Mouse (Mus musculus) MEL (cell line): ENCODE results near the gene Pop5. TPM values are rescaled to one million over a fixed set of nuclear protein-coding genes. Genes with fewer than 3 reads are reported as not detected.

Experiments used
- DNase-seq: peaks from one replicate; pipeline ENCODE4 v3.0.0; 2011; ENCODE audit warnings: low read depth, low spot score
- H3K27ac ChIP-seq: 2 replicates; pipeline ENCODE4 v1.5.1; 2012; ENCODE audit warnings: low read depth, mild to moderate bottlenecking, control low read depth, low read length, moderate library complexity; ENCODE audit not compliant: control insufficient read depth
- H3K27me3 ChIP-seq, 2 experiments: fragments of 150-350 bp in 1 of 2; sonication (generic) in 1 of 2; 2 replicates each; pipeline ENCODE4 v1.6.1; 2012; ENCODE audit warnings: low read length in 2 of 2, mild to moderate bottlenecking in 2 of 2, improper control_type of control experiment in 1 of 2, moderate library complexity in 1 of 2; ENCODE audit not compliant: insufficient read depth in 2 of 2, control insufficient read depth in 1 of 2
- H3K36me3 ChIP-seq, 2 experiments: 2 replicates each; pipeline ENCODE4 v1.6.1; 2012 to 2014; ENCODE audit warnings: low read length in 2 of 2, improper control_type of control experiment in 1 of 2, inconsistent platforms in 1 of 2, mild to moderate bottlenecking in 1 of 2; ENCODE audit not compliant: insufficient read depth in 2 of 2, control insufficient read depth in 1 of 2
- H3K4me1 ChIP-seq, 2 experiments: fragments of 150-350 bp in 1 of 2; sonication (generic) in 1 of 2; 2 replicates each; pipeline ENCODE4 v1.6.1; 2012; ENCODE audit warnings: low read length in 2 of 2, improper control_type of control experiment in 1 of 2, mild to moderate bottlenecking in 1 of 2; ENCODE audit not compliant: insufficient read depth in 2 of 2, control insufficient read depth in 1 of 2
- H3K4me3 ChIP-seq, 2 experiments: fragments of 150-350 bp in 1 of 2; sonication (generic) in 1 of 2; 2 replicates each; pipeline ENCODE4 v1.5.1; 2012; ENCODE audit warnings: low read depth in 2 of 2, low read length in 2 of 2, mild to moderate bottlenecking in 2 of 2, moderate library complexity in 2 of 2, control low read depth in 1 of 2, improper control_type of control experiment in 1 of 2; ENCODE audit not compliant: control insufficient read depth in 1 of 2, insufficient read depth in 1 of 2
- H3K79me2 ChIP-seq: 2 replicates; pipeline ENCODE4 v1.6.1; 2012; ENCODE audit warnings: mild to moderate bottlenecking, low read length, moderate library complexity; ENCODE audit not compliant: control insufficient read depth, poor library complexity, insufficient read depth
- H3K9ac ChIP-seq: 2 replicates; pipeline ENCODE4 v1.6.1; 2012; ENCODE audit warnings: low read depth, mild to moderate bottlenecking, control low read depth, low read length, moderate library complexity; ENCODE audit not compliant: control insufficient read depth, poor library complexity, severe bottlenecking
- H3K9me3 ChIP-seq: fragments of 150-350 bp; sonication (generic); replicated peaks from 2 replicates; pipeline ENCODE4 v1.6.1; 2012; ENCODE audit warnings: mild to moderate bottlenecking, low read length, improper control_type of control experiment, moderate library complexity; ENCODE audit not compliant: insufficient read depth
- BHLHE40 ChIP-seq: IDR thresholded peaks from 2 replicates; pipeline ENCODE4 v1.6.1; 2012; ENCODE audit warnings: low read depth, mild to moderate bottlenecking, inconsistent platforms, low read length, improper control_type of control experiment, borderline replicate concordance
- CHD1 ChIP-seq: IDR thresholded peaks from 2 replicates; pipeline ENCODE4 v1.6.1; 2012; ENCODE audit warnings: low read depth, mild to moderate bottlenecking, inconsistent platforms, low read length, improper control_type of control experiment
- CTCF ChIP-seq, 3 experiments: IDR thresholded peaks in 2 of 3; conservative IDR thresholded peaks in 1 of 3; 2 replicates each; pipeline ENCODE4 v1.5.1; 2011 to 2012; ENCODE audit warnings: low read length in 3 of 3, low read depth in 2 of 3, mild to moderate bottlenecking in 2 of 3, improper control_type of control experiment in 1 of 3, inconsistent platforms in 1 of 3, mixed read lengths in 1 of 3, moderate library complexity in 1 of 3; ENCODE audit not compliant: control insufficient read depth in 1 of 3, insufficient read depth in 1 of 3, poor library complexity in 1 of 3, severe bottlenecking in 1 of 3
- E2F4 ChIP-seq: IDR thresholded peaks from 2 replicates; pipeline ENCODE4 v1.6.1; 2011; ENCODE audit warnings: low read depth, low read length, improper control_type of control experiment, borderline replicate concordance
- ELF1 ChIP-seq: IDR thresholded peaks from 2 replicates; pipeline ENCODE4 v1.6.1; 2014; ENCODE audit warnings: low read depth, mild to moderate bottlenecking, inconsistent platforms, low read length, improper control_type of control experiment, moderate library complexity
- EP300 ChIP-seq, 2 experiments: IDR thresholded peaks; 2 replicates each; pipeline ENCODE4 v1.6.1; 2011; ENCODE audit warnings: improper control_type of control experiment in 2 of 2, low read length in 2 of 2, low read depth in 1 of 2, mild to moderate bottlenecking in 1 of 2
- ETS1 ChIP-seq: IDR thresholded peaks from 2 replicates; pipeline ENCODE4 v1.6.1; 2012; ENCODE audit warnings: low read depth, mild to moderate bottlenecking, inconsistent platforms, low read length, improper control_type of control experiment, moderate library complexity
- GABPA ChIP-seq: IDR thresholded peaks from 2 replicates; pipeline ENCODE4 v1.6.1; 2012; ENCODE audit warnings: low read depth, mild to moderate bottlenecking, inconsistent platforms, low read length, improper control_type of control experiment, moderate library complexity
- KAT2A ChIP-seq: conservative IDR thresholded peaks from 2 replicates; pipeline ENCODE4 v1.6.1; 2012; ENCODE audit warnings: low read depth, low read length, improper control_type of control experiment, inconsistent platforms
- MAFK ChIP-seq: IDR thresholded peaks from 2 replicates; pipeline ENCODE4 v1.6.1; 2011; ENCODE audit warnings: low read depth, mild to moderate bottlenecking, low read length, improper control_type of control experiment, borderline replicate concordance
- MAX ChIP-seq: IDR thresholded peaks from 2 replicates; pipeline ENCODE4 v1.6.1; 2011; ENCODE audit warnings: low read length, improper control_type of control experiment
- MAZ ChIP-seq: IDR thresholded peaks from 2 replicates; pipeline ENCODE4 v1.6.1; 2012; ENCODE audit warnings: low read depth, mild to moderate bottlenecking, inconsistent platforms, low read length, improper control_type of control experiment
- MEF2A ChIP-seq: IDR thresholded peaks from 2 replicates; pipeline ENCODE4 v1.6.1; 2014; ENCODE audit warnings: low read depth, mild to moderate bottlenecking, inconsistent platforms, low read length, improper control_type of control experiment; ENCODE audit not compliant: poor library complexity, insufficient replicate concordance, severe bottlenecking; ENCODE audit errors: extremely low read depth
- MYB ChIP-seq: IDR thresholded peaks from 2 replicates; pipeline ENCODE4 v1.6.1; 2011; ENCODE audit warnings: mild to moderate bottlenecking, low read depth, low read length, improper control_type of control experiment
- MYC ChIP-seq: IDR thresholded peaks from 2 replicates; pipeline ENCODE4 v1.6.1; 2011; ENCODE audit warnings: low read depth, mild to moderate bottlenecking, low read length, improper control_type of control experiment, moderate library complexity
- NELFE ChIP-seq: IDR thresholded peaks from 2 replicates; pipeline ENCODE4 v1.6.1; 2011; ENCODE audit warnings: low read depth, low read length, improper control_type of control experiment
- POLR2A ChIP-seq, 2 experiments: IDR thresholded peaks; 2 replicates each; pipeline ENCODE4 v1.6.1; 2011 to 2012; ENCODE audit warnings: low read length in 2 of 2, mild to moderate bottlenecking in 2 of 2, control low read depth in 1 of 2, improper control_type of control experiment in 1 of 2, low read depth in 1 of 2, moderate library complexity in 1 of 2; ENCODE audit not compliant: control insufficient read depth in 1 of 2, insufficient read depth in 1 of 2, poor library complexity in 1 of 2
- POLR2AphosphoS5 ChIP-seq: IDR thresholded peaks from 2 replicates; pipeline ENCODE4 v1.6.1; 2012; ENCODE audit warnings: low read depth, borderline replicate concordance, mild to moderate bottlenecking, inconsistent platforms, low read length, moderate library complexity, mixed read lengths
- RCOR1 ChIP-seq: IDR thresholded peaks from 2 replicates; pipeline ENCODE4 v1.6.1; 2012; ENCODE audit warnings: low read depth, mild to moderate bottlenecking, inconsistent platforms, low read length, improper control_type of control experiment
- SMC3 ChIP-seq: IDR thresholded peaks from 2 replicates; pipeline ENCODE4 v1.6.1; 2011; ENCODE audit warnings: low read depth, low read length, improper control_type of control experiment
- TAL1 ChIP-seq: IDR thresholded peaks from 2 replicates; pipeline ENCODE4 v1.6.1; 2012; ENCODE audit warnings: mild to moderate bottlenecking, inconsistent platforms, low read length, moderate library complexity, mixed read lengths
- TBP ChIP-seq: IDR thresholded peaks from 2 replicates; pipeline ENCODE4 v1.8.0; 2011; ENCODE audit warnings: low read depth, low read length, improper control_type of control experiment
- TCF12 ChIP-seq: IDR thresholded peaks from 2 replicates; pipeline ENCODE4 v1.6.1; 2014; ENCODE audit warnings: low read depth, mild to moderate bottlenecking, inconsistent platforms, low read length, improper control_type of control experiment, moderate library complexity
- USF1 ChIP-seq: IDR thresholded peaks from 2 replicates; pipeline ENCODE4 v1.6.1; 2014; ENCODE audit warnings: low read depth, mild to moderate bottlenecking, inconsistent platforms, low read length, improper control_type of control experiment, moderate library complexity
- USF2 ChIP-seq, 2 experiments: IDR thresholded peaks; 2 replicates each; pipeline ENCODE4 v1.6.1; 2011 to 2012; ENCODE audit warnings: improper control_type of control experiment in 2 of 2, low read length in 2 of 2, borderline replicate concordance in 1 of 2, inconsistent platforms in 1 of 2, low read depth in 1 of 2, mild to moderate bottlenecking in 1 of 2; ENCODE audit not compliant: insufficient read depth in 1 of 2
- ZMIZ1 ChIP-seq: IDR thresholded peaks from 2 replicates; pipeline ENCODE4 v1.6.1; 2012; ENCODE audit warnings: low read depth, mild to moderate bottlenecking, inconsistent platforms, low read length, improper control_type of control experiment, moderate library complexity
- ZNF384 ChIP-seq: IDR thresholded peaks from 2 replicates; pipeline ENCODE4 v1.6.1; 2012; ENCODE audit warnings: low read depth, mild to moderate bottlenecking, inconsistent platforms, low read length, improper control_type of control experiment
- polyA plus RNA-seq, 2 experiments: library from polyadenylated mRNA; stranded (reverse) in 1 of 2; unstranded in 1 of 2; fragments of >175 nt in 1 of 2; fragments of >200 nt in 1 of 2; gene quantifications; 2 replicates each; pipeline versions ENCODE4 v1.2.1 to v1.2.4; 2012; ENCODE audit warnings: low replicate concordance in 2 of 2, low read depth in 1 of 2; ENCODE audit not compliant: insufficient read length in 2 of 2, insufficient read depth in 1 of 2, missing spikeins in 1 of 2
- total RNA-seq: library from RNA; depleted of rRNA; stranded (reverse); fragments of 300-350 nt; gene quantifications from 2 replicates; pipeline ENCODE4 v1.2.3, GENCODE M21; 2012

Gene Pop5
- total and polyA plus RNA-seq, 3 experiments = 103 to 388 (median 208) TPM

DNA sequence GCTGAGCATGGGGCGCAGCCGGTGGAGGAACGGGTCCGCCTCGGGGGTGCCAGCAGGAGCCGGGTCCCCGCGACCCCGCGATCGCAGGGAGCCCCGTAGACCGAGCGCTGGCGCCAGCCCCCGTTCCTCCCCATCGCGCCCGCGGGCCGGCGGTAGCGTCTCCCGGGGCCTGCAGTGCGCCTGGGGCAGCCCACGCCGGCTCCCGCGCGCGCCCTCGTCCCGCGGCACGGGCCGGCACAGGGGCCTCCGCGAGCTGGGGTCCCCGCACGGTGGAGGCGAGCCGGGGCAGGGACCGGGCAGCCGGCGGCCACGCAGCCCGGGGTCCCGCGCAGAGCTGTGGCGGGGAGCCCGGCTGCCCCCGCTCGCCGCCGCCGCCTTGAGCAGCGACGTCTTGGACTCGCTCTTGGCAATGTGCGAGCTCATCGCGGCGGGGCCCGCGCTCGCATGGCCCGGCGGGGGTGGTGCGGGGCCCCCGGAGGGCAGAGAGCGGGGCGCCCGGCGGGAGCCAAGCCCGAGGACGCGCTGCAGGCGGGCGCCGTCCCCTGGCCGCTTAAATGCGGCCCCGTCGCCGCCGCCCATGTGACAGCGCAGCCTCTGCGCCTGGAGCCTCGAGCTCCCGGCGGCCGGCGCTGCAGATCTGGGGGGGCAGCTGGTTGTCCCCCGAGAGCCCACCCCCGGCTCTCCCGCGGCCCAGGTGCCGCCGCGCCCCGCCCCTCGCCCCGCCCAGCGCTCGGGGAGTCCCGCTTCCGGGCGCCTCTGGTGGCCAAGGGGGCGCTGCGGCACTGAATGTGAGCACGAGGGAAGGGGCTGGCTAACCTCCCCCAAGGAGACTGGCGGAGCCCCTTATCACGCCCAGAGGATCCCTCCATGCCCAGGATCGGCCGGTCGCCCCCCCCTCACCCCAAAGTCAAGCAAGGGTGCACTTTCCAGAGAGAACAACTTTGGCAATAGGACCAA, 41.7 kb upstream of the Pop5 start, which contains the start of gene Cabp1:
Gene Cabp1 (minus strand): TSS at position 713 of the 957 bp plus-strand sequence.
- H3K4me3 ChIP-seq = peak within 1 kb of the TSS; percentile 40 to 48; a peak in 3 of 4 replicates
- peaks cover 0 to 2% of the 10 kb centered on the region in 2 experiments; a peak in 1 of 4 replicates for H3K36me3 ChIP-seq
- TF ChIP-seq TBP (no peak), MAX (peak; percentile 18; the same call in 1 of the 2 replicates), CTCF (IDR thresholded peaks at IDR 0.05 in 2 of 3, conservative IDR thresholded peaks at IDR 0.05 in 1 of 3; ENCODE audit: control insufficient read depth in 1 of 3, insufficient read depth in 1 of 3, low read depth in 2 of 3, low read length in 3 of 3, poor library complexity in 1 of 3, severe bottlenecking in 1 of 3) (peak in 2 of 3 experiments; percentile 37 to 72; a peak in 4 of 6 replicates), USF2 (IDR thresholded peaks at IDR 0.05; ENCODE audit: borderline replicate concordance in 1 of 2, insufficient read depth in 1 of 2, low read depth in 1 of 2, low read length in 2 of 2) (no peak), POLR2A (IDR thresholded peaks at IDR 0.05; ENCODE audit: control insufficient read depth in 1 of 2, insufficient read depth in 1 of 2, low read depth in 1 of 2, low read length in 2 of 2, poor library complexity in 1 of 2) (0 out of 4 replicates have a peak, but pooled peaks of 1 of the 2 experiments have one; percentile 18), ELF1 (peak; percentile 65), MAFK (no peak), TCF12 (no peak), ZMIZ1 (no peak), MAZ (peak; percentile 45; the same call in 1 of the 2 replicates)
- peak; percentile 57 for DNase-seq
- H3K4me1 ChIP-seq = no peaks in the 10 kb centered on the region
- H3K9me3 ChIP-seq = no peaks in the 10 kb centered on the region
- no peaks in the 10 kb centered on the region for H3K79me2 ChIP-seq
- H3K27me3 ChIP-seq = peaks cover 0 to 7% of the 10 kb centered on the region in 2 experiments; a peak in 2 of 4 replicates
- no peak within 1 kb of the TSS for H3K27ac ChIP-seq
- peak within 1 kb of the TSS; percentile 44 for H3K9ac ChIP-seq

DNA sequence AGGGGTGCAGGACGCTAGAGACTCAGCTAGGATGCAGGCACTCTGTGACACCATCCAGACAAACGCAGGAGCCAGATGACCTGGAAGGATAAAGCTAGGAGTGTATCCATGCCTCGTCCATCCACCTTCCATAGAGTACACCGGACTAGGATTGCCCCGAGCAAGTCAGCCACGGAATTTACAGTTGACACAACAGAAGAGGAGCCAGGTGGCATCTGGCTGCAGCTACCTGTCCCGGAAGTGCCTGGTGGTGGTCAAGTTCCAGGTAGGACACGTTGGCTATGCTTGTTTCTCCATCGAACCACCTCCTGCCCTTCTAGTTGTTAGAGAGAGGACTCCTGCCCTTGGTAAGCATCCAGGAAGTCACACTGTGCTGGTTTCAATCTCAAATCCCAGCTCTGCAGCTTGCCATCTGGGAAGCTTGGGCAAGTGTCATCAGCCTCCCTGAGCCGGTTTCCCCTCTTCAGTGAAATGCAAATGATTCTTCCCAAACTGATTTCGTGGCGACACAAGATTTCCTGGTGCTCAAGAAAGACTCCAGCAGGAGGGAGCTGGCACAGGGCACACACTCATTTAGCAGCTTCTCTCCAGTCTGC, 40.9 kb upstream of the Pop5 start:
- Histone ChIP-seq H3K27ac (no peak overlapping the region), H3K4me3 (peak overlapping the region in 1 of 2 experiments; percentile 34; a peak in 1 of 4 replicates)

More for the DNA sequence above, 40.9 kb upstream of the Pop5 start:
- Histone ChIP-seq H3K79me2 (no peaks in the 10 kb centered on the region), H3K36me3 (peaks cover 0 to 2% of the 10 kb centered on the region in 2 experiments; a peak in 1 of 4 replicates), H3K27me3 (peaks cover 0 to 7% of the 10 kb centered on the region in 2 experiments; a peak in 2 of 4 replicates), H3K9ac (no peak overlapping the region; the same call in 1 of the 2 replicates), H3K9me3 (no peaks in the 10 kb centered on the region), H3K4me1 (no peaks in the 10 kb centered on the region)
- TF ChIP-seq MAX (no peak), MYB (no peak), ETS1 (no peak), RCOR1 (no peak), NELFE (no peak), KAT2A (no peak), CHD1 (no peak), MEF2A (no peak), POLR2AphosphoS5 (no peak), TAL1 (no peak), GABPA (no peak), USF2 (IDR thresholded peaks at IDR 0.05; ENCODE audit: borderline replicate concordance in 1 of 2, insufficient read depth in 1 of 2, low read depth in 1 of 2, low read length in 2 of 2) (no peak), BHLHE40 (no peak), E2F4 (no peak), EP300 (IDR thresholded peaks at IDR 0.05; ENCODE audit: low read depth in 1 of 2, low read length in 2 of 2) (no peak), SMC3 (no peak), USF1 (no peak), MYC (no peak), ZNF384 (no peak)
- no peak for DNase-seq
